Mouse (Mus musculus): ENCODE data around the gene Sel1l3. TPM values are rescaled to one million over a fixed set of nuclear protein-coding genes. Genes with fewer than 3 reads are reported as not detected.

Sel1l3 gene
- polyA plus RNA-seq, 1 experiment from 2014 or later = 0.12 TPM

DNA sequence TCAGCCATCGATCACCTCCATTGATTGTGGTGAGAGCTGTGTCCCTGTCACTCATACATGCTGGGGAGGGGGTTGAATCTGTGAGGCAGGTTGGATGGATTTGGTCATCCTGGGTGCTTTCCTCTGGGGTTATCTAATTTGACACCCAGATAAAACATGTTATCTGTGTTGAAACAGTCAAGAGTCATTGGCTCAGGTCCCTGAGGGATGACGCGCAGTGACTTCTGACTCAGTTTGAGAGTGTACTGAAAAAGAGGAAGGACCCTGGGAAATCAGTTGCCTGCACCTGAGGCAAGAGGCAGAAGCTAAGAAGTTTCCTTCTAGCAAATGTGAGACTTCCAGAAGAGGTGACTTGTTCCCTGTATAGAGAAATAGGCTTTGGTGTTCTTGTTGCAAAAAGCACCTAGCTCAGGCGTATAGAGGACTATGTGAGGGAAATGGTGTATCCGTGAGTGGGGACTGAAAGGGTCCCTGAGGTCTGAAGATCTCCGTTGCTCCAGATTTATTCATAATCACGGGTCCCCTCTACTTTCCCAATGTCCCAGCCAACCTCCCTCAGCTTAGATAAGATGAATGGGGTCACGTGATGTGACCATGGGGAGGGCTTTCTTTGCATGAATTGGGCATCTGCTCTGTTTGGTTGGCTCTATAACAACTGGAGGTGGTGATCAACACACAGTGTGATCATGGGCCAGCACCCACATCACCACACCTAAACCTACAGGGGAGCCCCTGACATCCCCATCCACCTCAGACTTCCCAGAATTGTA, 73.4 kb downstream of the Sel1l3 start:
- no peak overlapping the region for H3K27ac ChIP-seq (replicated peaks)
- H3K4me2 ChIP-seq = no peak overlapping the region
- ATAC-seq (ENCODE audit: insufficient read depth) = no peak
- H3K9ac ChIP-seq = no peak overlapping the region
- 54% methylated on average over 8 of the region's 8 CpGs for WGBS (ENCODE audit: insufficient replicate concordance)
- no peaks in the 10 kb centered on the region for H3K27me3 ChIP-seq
- H3K4me1 ChIP-seq (replicated peaks) = no peaks in the 10 kb centered on the region
- H3K4me3 ChIP-seq (replicated peaks) = no peak overlapping the region
- no peaks in the 10 kb centered on the region for H3K9me3 ChIP-seq (replicated peaks)
- no peaks in the 10 kb centered on the region for H3K36me3 ChIP-seq (replicated peaks)

DNA sequence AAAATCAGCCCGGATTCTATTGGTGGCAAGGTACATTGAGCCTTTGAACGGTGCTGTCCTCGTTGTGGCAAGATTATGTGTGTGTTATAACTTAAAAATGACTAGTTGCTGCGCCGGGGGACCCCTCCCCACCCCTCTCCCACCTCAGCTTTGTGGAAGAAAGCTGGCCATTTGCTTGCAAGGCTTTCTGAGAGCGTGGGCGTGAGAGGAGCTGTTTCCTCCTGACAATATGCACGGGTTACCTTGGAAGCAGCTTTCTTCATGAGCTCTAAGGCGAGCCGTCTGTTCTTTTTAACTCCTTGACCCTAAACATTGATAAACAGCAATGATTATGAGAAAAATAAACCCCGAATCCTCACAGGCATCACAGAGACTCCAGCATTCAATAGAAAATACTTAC, 74.2 kb downstream of the Sel1l3 start:
- H3K4me1 ChIP-seq (replicated peaks) = no peaks in the 10 kb centered on the region
- H3K27me3 ChIP-seq = no peaks in the 10 kb centered on the region
- 43% methylated on average over 11 of the region's 11 CpGs for WGBS (ENCODE audit: insufficient replicate concordance)
- no peak for ATAC-seq (ENCODE audit: insufficient read depth)
- H3K4me3 ChIP-seq (replicated peaks) = no peak overlapping the region
- H3K9me3 ChIP-seq (replicated peaks) = no peaks in the 10 kb centered on the region
- H3K36me3 ChIP-seq (replicated peaks) = no peaks in the 10 kb centered on the region
- no peak overlapping the region for H3K4me2 ChIP-seq
- H3K9ac ChIP-seq = no peak overlapping the region
- H3K27ac ChIP-seq (replicated peaks) = no peak overlapping the region

- WGBS (ENCODE audit: insufficient replicate concordance) = 46% methylated on average over 4 of the region's 4 CpGs
- Histone ChIP-seq H3K4me2 (no peak overlapping the region), H3K9ac (no peak overlapping the region), H3K4me1 (replicated peaks) (no peaks in the 10 kb centered on the region), H3K36me3 (replicated peaks) (no peaks in the 10 kb centered on the region), H3K27me3 (no peaks in the 10 kb centered on the region), H3K4me3 (replicated peaks) (no peak overlapping the region), H3K27ac (replicated peaks) (no peak overlapping the region), H3K9me3 (replicated peaks) (no peaks in the 10 kb centered on the region)
- no peak for ATAC-seq (ENCODE audit: insufficient read depth)
Measured at GRCm38 (mm10) chr5:53139140-53139539, 74.6 kb downstream of the Sel1l3 start.

DNA sequence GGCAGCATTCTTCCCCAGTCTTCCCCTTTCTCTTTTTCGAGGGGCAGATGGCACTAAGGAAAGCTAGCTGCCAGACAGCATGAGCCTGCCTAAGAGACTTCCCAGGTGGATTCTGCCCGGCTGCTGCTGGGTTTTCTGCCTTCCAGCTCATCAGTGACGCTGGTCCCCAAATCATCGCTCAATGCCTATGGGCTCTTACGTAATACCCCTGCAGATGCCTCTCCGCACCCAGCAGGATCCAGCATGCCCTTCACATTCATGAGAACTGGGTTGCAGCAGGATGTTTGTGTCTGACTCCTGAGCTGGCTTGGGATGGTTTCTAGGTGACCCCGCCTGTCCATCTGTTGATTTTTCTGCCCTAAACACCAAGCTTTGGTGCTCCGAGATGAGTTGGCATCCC, 75.7 kb downstream of the Sel1l3 start:
- WGBS (ENCODE audit: insufficient replicate concordance) = 58% methylated on average over 8 of the region's 8 CpGs
- no peaks in the 10 kb centered on the region for H3K9me3 ChIP-seq (replicated peaks)

DNA sequence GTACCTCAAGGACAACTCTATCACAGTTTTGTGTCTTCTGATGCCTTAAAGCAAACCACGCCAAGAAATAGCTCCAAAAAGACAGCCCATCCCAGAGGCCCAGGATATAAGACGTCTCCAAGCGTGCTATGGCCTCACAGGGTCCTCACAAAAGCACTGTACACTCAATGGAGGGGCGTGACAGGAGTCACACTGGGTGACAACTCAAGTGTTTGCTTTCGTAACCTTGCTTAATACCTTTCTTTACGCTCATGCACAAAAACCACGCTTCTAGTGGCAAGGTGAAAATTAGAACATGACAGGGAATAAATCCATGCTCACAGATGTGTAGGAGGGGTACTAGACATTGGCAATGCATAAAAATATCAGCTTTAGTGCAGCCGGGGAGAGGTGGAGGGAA, 77.7 kb downstream of the Sel1l3 start:
- no peak overlapping the region for H3K4me3 ChIP-seq (replicated peaks)
- no peaks in the 10 kb centered on the region for H3K9me3 ChIP-seq (replicated peaks)
- H3K4me1 ChIP-seq (replicated peaks) = no peaks in the 10 kb centered on the region
- H3K27ac ChIP-seq (replicated peaks) = no peak overlapping the region
- no peak overlapping the region for H3K4me2 ChIP-seq
- ATAC-seq (ENCODE audit: insufficient read depth) = no peak
- 64% methylated on average over 8 of the region's 8 CpGs for WGBS (ENCODE audit: insufficient replicate concordance)
- no peaks in the 10 kb centered on the region for H3K27me3 ChIP-seq
- no peaks in the 10 kb centered on the region for H3K36me3 ChIP-seq (replicated peaks)
- H3K9ac ChIP-seq = no peak overlapping the region

More for the DNA sequence above, 75.7 kb downstream of the Sel1l3 start:
- no peak for ATAC-seq (ENCODE audit: insufficient read depth)
- no peak overlapping the region for H3K27ac ChIP-seq (replicated peaks)
- H3K4me3 ChIP-seq (replicated peaks) = no peak overlapping the region
- H3K27me3 ChIP-seq = no peaks in the 10 kb centered on the region
- H3K9ac ChIP-seq = no peak overlapping the region
- no peaks in the 10 kb centered on the region for H3K4me1 ChIP-seq (replicated peaks)
- H3K36me3 ChIP-seq (replicated peaks) = no peaks in the 10 kb centered on the region
- H3K4me2 ChIP-seq = no peak overlapping the region

GRCm38 (mm10) chr5:53134003-53134402, 79.7 kb downstream of the Sel1l3 start:
- WGBS (ENCODE audit: insufficient replicate concordance) = 76% methylated on average over 2 of the region's 2 CpGs
- H3K9ac ChIP-seq = no peak overlapping the region
- H3K36me3 ChIP-seq (replicated peaks) = no peaks in the 10 kb centered on the region
- H3K27ac ChIP-seq (replicated peaks) = no peak overlapping the region
- ATAC-seq (ENCODE audit: insufficient read depth) = no peak
- no peak overlapping the region for H3K4me2 ChIP-seq
- no peaks in the 10 kb centered on the region for H3K27me3 ChIP-seq
- H3K4me3 ChIP-seq (replicated peaks) = no peak overlapping the region
- no peaks in the 10 kb centered on the region for H3K4me1 ChIP-seq (replicated peaks)
- H3K9me3 ChIP-seq (replicated peaks) = no peaks in the 10 kb centered on the region

DNA sequence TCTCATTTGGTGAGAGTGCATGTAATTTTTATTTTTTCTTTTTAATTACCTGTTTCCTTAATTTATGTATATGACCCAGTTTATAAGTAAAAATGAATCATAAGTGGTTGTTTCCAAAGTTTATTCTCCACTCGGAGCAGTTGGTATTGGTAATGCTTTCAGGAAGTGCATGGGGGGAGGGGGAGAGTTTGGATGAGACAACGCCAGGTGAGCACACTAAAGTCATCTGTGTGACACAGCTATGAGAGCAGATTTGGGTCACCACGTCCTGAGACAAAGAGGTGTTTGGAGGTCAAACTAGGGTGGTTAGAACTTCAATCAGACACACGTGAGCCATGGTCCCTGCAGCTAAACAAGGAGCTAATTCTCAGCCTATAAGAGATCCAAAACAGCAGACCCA, 89.0 kb downstream of the Sel1l3 start:
- no peaks in the 10 kb centered on the region for H3K4me1 ChIP-seq (replicated peaks)
- H3K4me3 ChIP-seq (replicated peaks) = no peak overlapping the region
- no peaks in the 10 kb centered on the region for H3K9me3 ChIP-seq (replicated peaks)
- no peaks in the 10 kb centered on the region for H3K27me3 ChIP-seq
- no peaks in the 10 kb centered on the region for H3K36me3 ChIP-seq (replicated peaks)
- H3K27ac ChIP-seq (replicated peaks) = no peak overlapping the region
- WGBS (ENCODE audit: insufficient replicate concordance) = 46% methylated on average over 4 of the region's 4 CpGs
- no peak overlapping the region for H3K9ac ChIP-seq
- no peak overlapping the region for H3K4me2 ChIP-seq
- ATAC-seq (ENCODE audit: insufficient read depth) = no peak

GRCm38 (mm10) chr5:53123525-53124286, 90.0 kb downstream of the Sel1l3 start:
- no peak overlapping the region for H3K4me2 ChIP-seq
- WGBS (ENCODE audit: insufficient replicate concordance) = 38% methylated on average over 10 of the region's 10 CpGs
- no peak for ATAC-seq (ENCODE audit: insufficient read depth)

DNA sequence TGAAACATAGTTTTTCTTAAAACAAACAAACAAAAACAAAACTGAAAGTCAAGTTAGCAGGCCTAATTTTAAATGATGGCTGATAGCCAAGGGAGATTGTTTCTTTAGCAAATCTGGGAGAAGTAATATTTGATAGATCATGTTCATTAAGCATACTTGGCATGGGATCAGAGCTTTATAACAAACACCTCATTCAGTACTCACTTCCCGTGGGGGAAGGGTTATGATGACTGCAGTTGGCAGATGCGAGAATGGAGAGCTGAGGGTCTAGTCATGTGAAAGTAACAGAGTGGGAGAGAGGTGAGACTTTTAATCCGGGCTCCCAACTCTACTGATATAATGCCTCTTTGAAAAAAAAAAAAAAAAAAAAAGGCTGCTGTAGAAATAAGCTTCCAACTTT, 94.0 kb downstream of the Sel1l3 start:
- no peak for ATAC-seq (ENCODE audit: insufficient read depth)
- Histone ChIP-seq H3K9me3 (replicated peaks) (no peaks in the 10 kb centered on the region), H3K27ac (replicated peaks) (no peak overlapping the region), H3K27me3 (no peaks in the 10 kb centered on the region), H3K36me3 (replicated peaks) (no peaks in the 10 kb centered on the region), H3K9ac (no peak overlapping the region), H3K4me2 (no peak overlapping the region), H3K4me3 (replicated peaks) (no peak overlapping the region), H3K4me1 (replicated peaks) (no peaks in the 10 kb centered on the region)
- WGBS (ENCODE audit: insufficient replicate concordance) = 50% methylated on average over 3 of the region's 3 CpGs

More at GRCm38 (mm10) chr5:53123525-53124286, 90.0 kb downstream of the Sel1l3 start:
- Histone ChIP-seq H3K4me3 (replicated peaks) (no peak overlapping the region), H3K27ac (replicated peaks) (no peak overlapping the region), H3K27me3 (no peaks in the 10 kb centered on the region), H3K36me3 (replicated peaks) (no peaks in the 10 kb centered on the region), H3K9ac (no peak overlapping the region), H3K9me3 (replicated peaks) (no peaks in the 10 kb centered on the region), H3K4me1 (replicated peaks) (no peaks in the 10 kb centered on the region)

DNA sequence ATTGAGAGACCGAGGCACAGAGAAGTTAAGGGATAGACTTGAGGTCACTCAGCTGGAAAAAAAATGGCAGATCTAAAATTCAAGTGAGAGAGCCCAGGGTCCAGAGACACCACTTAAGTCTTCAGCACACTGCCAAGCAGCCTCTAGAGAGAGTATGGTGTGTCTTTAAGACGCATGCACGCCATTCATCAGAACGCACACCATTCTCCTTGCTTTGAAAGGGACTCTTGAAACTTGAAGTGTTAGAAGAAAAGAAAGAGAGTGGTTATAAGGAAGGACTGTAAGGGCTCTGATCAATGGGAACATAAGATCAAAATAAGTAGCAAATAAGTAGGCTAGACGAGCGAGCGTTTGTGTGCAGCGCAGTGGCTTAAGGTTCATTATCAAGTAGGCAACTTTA, 95.5 kb downstream of the Sel1l3 start:
- no peak overlapping the region for H3K9ac ChIP-seq
- WGBS (ENCODE audit: insufficient replicate concordance) = 84% methylated on average over 8 of the region's 8 CpGs
- H3K9me3 ChIP-seq (replicated peaks) = 0 out of 2 replicates have a peak, but pooled peaks cover under 1% of the 10 kb centered on the region
- H3K27me3 ChIP-seq = no peaks in the 10 kb centered on the region
- no peak overlapping the region for H3K27ac ChIP-seq (replicated peaks)
- H3K4me2 ChIP-seq = no peak overlapping the region
- no peak for ATAC-seq (ENCODE audit: insufficient read depth)
- H3K4me3 ChIP-seq (replicated peaks) = no peak overlapping the region
- H3K4me1 ChIP-seq (replicated peaks) = no peaks in the 10 kb centered on the region
- H3K36me3 ChIP-seq (replicated peaks) = no peaks in the 10 kb centered on the region

- Histone ChIP-seq H3K27ac (replicated peaks) (no peak overlapping the region), H3K27me3 (no peaks in the 10 kb centered on the region), H3K4me1 (replicated peaks) (no peaks in the 10 kb centered on the region), H3K36me3 (replicated peaks) (no peaks in the 10 kb centered on the region), H3K9me3 (replicated peaks) (peaks cover 5% of the 10 kb centered on the region; the same call in 1 of the 2 replicates), H3K9ac (no peak overlapping the region), H3K4me3 (replicated peaks) (no peak overlapping the region), H3K4me2 (no peak overlapping the region)
- 63% methylated on average over 12 of the region's 12 CpGs for WGBS (ENCODE audit: insufficient replicate concordance)
- no peak for ATAC-seq (ENCODE audit: insufficient read depth)
Measured at GRCm38 (mm10) chr5:53114616-53115267, 99.0 kb downstream of the Sel1l3 start.
